8 mouse cellular contexts compared by ENCODE assay signal in genomic region chr2:21141520-21142203, GRCm38 (mm10).
DNase-seq lines count a peak whose midpoint lies in the region; ATAC-seq lines count a peak whose summit lies in the region.

No protein-coding gene starts in this region.

- H3K9me3 ChIP-seq in lung, embryonic 16.5 days (ENCODE audit: control insufficient read depth, low read length) = peaks cover 9% of the 10 kb centered on the region; the same call in 1 of the 2 replicates

- peak overlapping the region; percentile 55 for H3K27ac ChIP-seq in lung, embryonic 16.5 days (ENCODE audit: low read length)

- ATAC-seq in hematopoietic stem cell, adult 5-6 weeks (replicated peaks in 1 of 2; ENCODE audit: insufficient read depth in 1 of 2, low FRiP score in 2 of 2, low TSS enrichment in 1 of 2, low read depth in 1 of 2, poor library complexity in 2 of 2, severe bottlenecking in 2 of 2) = peak; percentile 88 to 90
- ATAC-seq in lung, embryonic 16.5 days (ENCODE audit: low read depth) = peak; percentile 76

- peak overlapping the region; percentile 65 for H3K4me3 ChIP-seq in lung, embryonic 16.5 days (ENCODE audit: low read length)

- H3K36me3 ChIP-seq in lung, embryonic 16.5 days (ENCODE audit: control insufficient read depth, insufficient read depth, low read length) = 0 out of 2 replicates have a peak, but pooled peaks cover 2% of the 10 kb centered on the region

- 1% methylated on average over 29 of the region's 46 CpGs for WGBS in lung, embryonic 16.5 days

- DNase-seq in ES-CJ7 (ENCODE audit: low read depth, low spot score) = peak; percentile 59
- DNase-seq in cerebellum, adult 9-11 months = peak; percentile 41
- DNase-seq in frontal cortex, postnatal 10 days (ENCODE audit: low spot score in 2 of 2) = peak; percentile 15 to 35
- peak; percentile 38 to 50 for DNase-seq in layer of hippocampus, postnatal 14 days (ENCODE audit: low spot score in 2 of 2)
- DNase-seq in ovary, postnatal 10 days (ENCODE audit: low spot score) = peak; percentile 41
- peak; percentile 24 to 62 for DNase-seq in urinary bladder, postnatal 36 days (ENCODE audit: low spot score in 2 of 2)

- H3K4me1 ChIP-seq in lung, embryonic 16.5 days (replicated peaks; ENCODE audit: control insufficient read depth, insufficient read depth, low read length) = peaks cover 8% of the 10 kb centered on the region

- no peaks in the 10 kb centered on the region for H3K27me3 ChIP-seq in lung, embryonic 16.5 days (ENCODE audit: control insufficient read depth, insufficient read depth, low read depth, low read length)

- peak overlapping the region; percentile 65 for H3K9ac ChIP-seq in lung, embryonic 16.5 days (ENCODE audit: low read length)

- H3K4me2 ChIP-seq in lung, embryonic 16.5 days (ENCODE audit: low read depth, low read length) = peak overlapping the region; percentile 100

Comparison
In these comparisons a context has a peak if more than half of its experiments do, and no peak if none do; other contexts are left out.
1. Peak in every context shown above with its lines: DNase-seq, ATAC-seq, H3K4me3 ChIP-seq and H3K27ac ChIP-seq.